Mouse (Mus musculus) MEL (cell line): ENCODE measurements around the gene Slc9a4. TPM values are rescaled to one million over a fixed set of nuclear protein-coding genes. Genes with fewer than 3 reads are reported as not detected.

Experiments
- DNase-seq: peaks from one replicate; pipeline ENCODE4 v3.0.0; 2011; ENCODE audit warnings: low read depth, low spot score
- H3K27ac ChIP-seq: 2 replicates; pipeline ENCODE4 v1.5.1; 2012; ENCODE audit warnings: low read depth, mild to moderate bottlenecking, control low read depth, low read length, moderate library complexity; ENCODE audit not compliant: control insufficient read depth
- H3K27me3 ChIP-seq, 2 experiments: fragments of 150-350 bp in 1 of 2; sonication (generic) in 1 of 2; 2 replicates each; pipeline ENCODE4 v1.6.1; 2012; ENCODE audit warnings: low read length in 2 of 2, mild to moderate bottlenecking in 2 of 2, improper control_type of control experiment in 1 of 2, moderate library complexity in 1 of 2; ENCODE audit not compliant: insufficient read depth in 2 of 2, control insufficient read depth in 1 of 2
- H3K36me3 ChIP-seq, 2 experiments: 2 replicates each; pipeline ENCODE4 v1.6.1; 2012 to 2014; ENCODE audit warnings: low read length in 2 of 2, improper control_type of control experiment in 1 of 2, inconsistent platforms in 1 of 2, mild to moderate bottlenecking in 1 of 2; ENCODE audit not compliant: insufficient read depth in 2 of 2, control insufficient read depth in 1 of 2
- H3K4me1 ChIP-seq, 2 experiments: fragments of 150-350 bp in 1 of 2; sonication (generic) in 1 of 2; 2 replicates each; pipeline ENCODE4 v1.6.1; 2012; ENCODE audit warnings: low read length in 2 of 2, improper control_type of control experiment in 1 of 2, mild to moderate bottlenecking in 1 of 2; ENCODE audit not compliant: insufficient read depth in 2 of 2, control insufficient read depth in 1 of 2
- H3K4me3 ChIP-seq, 2 experiments: fragments of 150-350 bp in 1 of 2; sonication (generic) in 1 of 2; 2 replicates each; pipeline ENCODE4 v1.5.1; 2012; ENCODE audit warnings: low read depth in 2 of 2, low read length in 2 of 2, mild to moderate bottlenecking in 2 of 2, moderate library complexity in 2 of 2, control low read depth in 1 of 2, improper control_type of control experiment in 1 of 2; ENCODE audit not compliant: control insufficient read depth in 1 of 2, insufficient read depth in 1 of 2
- H3K79me2 ChIP-seq: 2 replicates; pipeline ENCODE4 v1.6.1; 2012; ENCODE audit warnings: mild to moderate bottlenecking, low read length, moderate library complexity; ENCODE audit not compliant: control insufficient read depth, poor library complexity, insufficient read depth
- H3K9ac ChIP-seq: 2 replicates; pipeline ENCODE4 v1.6.1; 2012; ENCODE audit warnings: low read depth, mild to moderate bottlenecking, control low read depth, low read length, moderate library complexity; ENCODE audit not compliant: control insufficient read depth, poor library complexity, severe bottlenecking
- H3K9me3 ChIP-seq: fragments of 150-350 bp; sonication (generic); replicated peaks from 2 replicates; pipeline ENCODE4 v1.6.1; 2012; ENCODE audit warnings: mild to moderate bottlenecking, low read length, improper control_type of control experiment, moderate library complexity; ENCODE audit not compliant: insufficient read depth
- BHLHE40 ChIP-seq: IDR thresholded peaks from 2 replicates; pipeline ENCODE4 v1.6.1; 2012; ENCODE audit warnings: low read depth, mild to moderate bottlenecking, inconsistent platforms, low read length, improper control_type of control experiment, borderline replicate concordance
- CHD1 ChIP-seq: IDR thresholded peaks from 2 replicates; pipeline ENCODE4 v1.6.1; 2012; ENCODE audit warnings: low read depth, mild to moderate bottlenecking, inconsistent platforms, low read length, improper control_type of control experiment
- CHD2 ChIP-seq: IDR thresholded peaks from 2 replicates; pipeline ENCODE4 v1.6.1; 2011; ENCODE audit warnings: low read length, improper control_type of control experiment
- CTCF ChIP-seq, 3 experiments: IDR thresholded peaks in 2 of 3; conservative IDR thresholded peaks in 1 of 3; 2 replicates each; pipeline ENCODE4 v1.5.1; 2011 to 2012; ENCODE audit warnings: low read length in 3 of 3, low read depth in 2 of 3, mild to moderate bottlenecking in 2 of 3, improper control_type of control experiment in 1 of 3, inconsistent platforms in 1 of 3, mixed read lengths in 1 of 3, moderate library complexity in 1 of 3; ENCODE audit not compliant: control insufficient read depth in 1 of 3, insufficient read depth in 1 of 3, poor library complexity in 1 of 3, severe bottlenecking in 1 of 3
- GABPA ChIP-seq: IDR thresholded peaks from 2 replicates; pipeline ENCODE4 v1.6.1; 2012; ENCODE audit warnings: low read depth, mild to moderate bottlenecking, inconsistent platforms, low read length, improper control_type of control experiment, moderate library complexity
- GATA1 ChIP-seq: IDR thresholded peaks from 2 replicates; pipeline ENCODE4 v1.6.1; 2011; ENCODE audit warnings: low read depth, low read length, improper control_type of control experiment
- HCFC1 ChIP-seq: IDR thresholded peaks from 2 replicates; pipeline ENCODE4 v1.6.1; 2012; ENCODE audit warnings: low read depth, mild to moderate bottlenecking, inconsistent platforms, low read length, improper control_type of control experiment, moderate library complexity
- JUND ChIP-seq: IDR thresholded peaks from 2 replicates; pipeline ENCODE4 v1.6.1; 2011; ENCODE audit warnings: low read depth, mild to moderate bottlenecking, improper control_type of control experiment, low read length
- KAT2A ChIP-seq: conservative IDR thresholded peaks from 2 replicates; pipeline ENCODE4 v1.6.1; 2012; ENCODE audit warnings: low read depth, low read length, improper control_type of control experiment, inconsistent platforms
- MAFK ChIP-seq: IDR thresholded peaks from 2 replicates; pipeline ENCODE4 v1.6.1; 2011; ENCODE audit warnings: low read depth, mild to moderate bottlenecking, low read length, improper control_type of control experiment, borderline replicate concordance
- MAX ChIP-seq: IDR thresholded peaks from 2 replicates; pipeline ENCODE4 v1.6.1; 2011; ENCODE audit warnings: low read length, improper control_type of control experiment
- MXI1 ChIP-seq: IDR thresholded peaks from 2 replicates; pipeline ENCODE4 v1.6.1; 2011; ENCODE audit warnings: mild to moderate bottlenecking, low read depth, low read length, improper control_type of control experiment
- MYB ChIP-seq: IDR thresholded peaks from 2 replicates; pipeline ENCODE4 v1.6.1; 2011; ENCODE audit warnings: mild to moderate bottlenecking, low read depth, low read length, improper control_type of control experiment
- MYC ChIP-seq: IDR thresholded peaks from 2 replicates; pipeline ENCODE4 v1.6.1; 2011; ENCODE audit warnings: low read depth, mild to moderate bottlenecking, low read length, improper control_type of control experiment, moderate library complexity
- NELFE ChIP-seq: IDR thresholded peaks from 2 replicates; pipeline ENCODE4 v1.6.1; 2011; ENCODE audit warnings: low read depth, low read length, improper control_type of control experiment
- NRF1 ChIP-seq: IDR thresholded peaks from 2 replicates; pipeline ENCODE4 v1.6.1; 2014; ENCODE audit warnings: low read depth, mild to moderate bottlenecking, inconsistent platforms, low read length, improper control_type of control experiment, moderate library complexity; ENCODE audit not compliant: poor library complexity, insufficient read depth, severe bottlenecking
- POLR2AphosphoS2 ChIP-seq: IDR thresholded peaks from 2 replicates; pipeline ENCODE4 v1.6.1; 2011; ENCODE audit warnings: low read length, improper control_type of control experiment
- TAL1 ChIP-seq: IDR thresholded peaks from 2 replicates; pipeline ENCODE4 v1.6.1; 2012; ENCODE audit warnings: mild to moderate bottlenecking, inconsistent platforms, low read length, moderate library complexity, mixed read lengths
- TCF12 ChIP-seq: IDR thresholded peaks from 2 replicates; pipeline ENCODE4 v1.6.1; 2014; ENCODE audit warnings: low read depth, mild to moderate bottlenecking, inconsistent platforms, low read length, improper control_type of control experiment, moderate library complexity
- USF1 ChIP-seq: IDR thresholded peaks from 2 replicates; pipeline ENCODE4 v1.6.1; 2014; ENCODE audit warnings: low read depth, mild to moderate bottlenecking, inconsistent platforms, low read length, improper control_type of control experiment, moderate library complexity
- USF2 ChIP-seq, 2 experiments: IDR thresholded peaks; 2 replicates each; pipeline ENCODE4 v1.6.1; 2011 to 2012; ENCODE audit warnings: improper control_type of control experiment in 2 of 2, low read length in 2 of 2, borderline replicate concordance in 1 of 2, inconsistent platforms in 1 of 2, low read depth in 1 of 2, mild to moderate bottlenecking in 1 of 2; ENCODE audit not compliant: insufficient read depth in 1 of 2
- ZKSCAN1 ChIP-seq: IDR thresholded peaks from 2 replicates; pipeline ENCODE4 v1.6.1; 2012; ENCODE audit warnings: low read depth, mild to moderate bottlenecking, inconsistent platforms, low read length, improper control_type of control experiment, moderate library complexity
- polyA plus RNA-seq, 2 experiments: library from polyadenylated mRNA; stranded (reverse) in 1 of 2; unstranded in 1 of 2; fragments of >175 nt in 1 of 2; fragments of >200 nt in 1 of 2; gene quantifications; 2 replicates each; pipeline versions ENCODE4 v1.2.1 to v1.2.4; 2012; ENCODE audit warnings: low replicate concordance in 2 of 2, low read depth in 1 of 2; ENCODE audit not compliant: insufficient read length in 2 of 2, insufficient read depth in 1 of 2, missing spikeins in 1 of 2
- total RNA-seq: library from RNA; depleted of rRNA; stranded (reverse); fragments of 300-350 nt; gene quantifications from 2 replicates; pipeline ENCODE4 v1.2.3, GENCODE M21; 2012

Gene Slc9a4
- total and polyA plus RNA-seq, 3 experiments = not detected

GRCm38 (mm10) chr1:40659017-40659416, 79.1 kb downstream of the Slc9a4 start:
- DNase-seq = no peak
- no peaks in the 10 kb centered on the region for H3K36me3 ChIP-seq
- no peaks in the 10 kb centered on the region for H3K9me3 ChIP-seq
- H3K79me2 ChIP-seq = no peaks in the 10 kb centered on the region
- TF ChIP-seq NELFE = no peak
- TF ChIP-seq MAX = no peak
- TF ChIP-seq CHD1 = no peak
- TF ChIP-seq BHLHE40 = no peak
- TF ChIP-seq USF2 (IDR thresholded peaks at IDR 0.05; ENCODE audit: borderline replicate concordance in 1 of 2, insufficient read depth in 1 of 2, low read depth in 1 of 2, low read length in 2 of 2) = no peak
- TF ChIP-seq TAL1 = no peak
- TF ChIP-seq GABPA = no peak
- TF ChIP-seq ZKSCAN1 = no peak
- TF ChIP-seq GATA1 = no peak
- no peak for TF ChIP-seq CHD2
- no peak for TF ChIP-seq POLR2AphosphoS2
- TF ChIP-seq NRF1 = no peak
- no peak for TF ChIP-seq KAT2A
- no peak overlapping the region for H3K27ac ChIP-seq
- H3K4me3 ChIP-seq = no peak overlapping the region
- no peaks in the 10 kb centered on the region; a peak in 1 of 4 replicates for H3K27me3 ChIP-seq
- H3K4me1 ChIP-seq = no peaks in the 10 kb centered on the region
- no peak overlapping the region for H3K9ac ChIP-seq

GRCm38 (mm10) chr1:40659496-40659895, 79.6 kb downstream of the Slc9a4 start:
- H3K9me3 ChIP-seq = no peaks in the 10 kb centered on the region
- H3K79me2 ChIP-seq = no peaks in the 10 kb centered on the region
- H3K4me3 ChIP-seq = no peak overlapping the region
- H3K4me1 ChIP-seq = no peaks in the 10 kb centered on the region
- H3K27me3 ChIP-seq = no peaks in the 10 kb centered on the region; a peak in 1 of 4 replicates
- no peak for TF ChIP-seq HCFC1
- no peak for TF ChIP-seq MXI1
- no peak for TF ChIP-seq CHD1
- no peak for TF ChIP-seq NRF1
- TF ChIP-seq MYC = no peak
- TF ChIP-seq JUND = no peak
- TF ChIP-seq USF2 (IDR thresholded peaks at IDR 0.05; ENCODE audit: borderline replicate concordance in 1 of 2, insufficient read depth in 1 of 2, low read depth in 1 of 2, low read length in 2 of 2) = no peak
- no peak for TF ChIP-seq GABPA
- no peak for TF ChIP-seq USF1
- TF ChIP-seq MYB = no peak
- TF ChIP-seq CTCF (IDR thresholded peaks at IDR 0.05 in 2 of 3, conservative IDR thresholded peaks at IDR 0.05 in 1 of 3; ENCODE audit: control insufficient read depth in 1 of 3, insufficient read depth in 1 of 3, low read depth in 2 of 3, low read length in 3 of 3, poor library complexity in 1 of 3, severe bottlenecking in 1 of 3) = no peak
- no peak for TF ChIP-seq TCF12
- no peak for TF ChIP-seq MAFK
- TF ChIP-seq ZKSCAN1 = no peak
- no peak for TF ChIP-seq MAX
- TF ChIP-seq, all 39 proteins: peak for 0
- Histone ChIP-seq H3K27ac (no peak overlapping the region), H3K9ac (no peak overlapping the region), H3K36me3 (no peaks in the 10 kb centered on the region)
- no peak for DNase-seq
